Mouse (Mus musculus) neural tube, embryonic 14.5 days (tissue): ENCODE results near the gene Sulf2. TPM values are rescaled to one million over a fixed set of nuclear protein-coding genes. Genes with fewer than 3 reads are reported as not detected.

Experiments used
- ATAC-seq: fragments of 200-750 bp; cut with Nextera tagmentation; 2 replicates; pipeline ENCODE4 v1.8.0; 2017; ENCODE audit warnings: low read depth, mild to moderate bottlenecking, moderate TSS enrichment, moderate library complexity
- H3K27ac ChIP-seq: fragments of 300-500 bp; sonication (generic); 2 replicates; pipeline ENCODE4 v1.5.1; 2014; ENCODE audit warnings: low read depth, mild to moderate bottlenecking, control low read depth, low read length, moderate library complexity, mixed read lengths
- H3K27me3 ChIP-seq: fragments of 300-500 bp; sonication (generic); 2 replicates; pipeline ENCODE4 v1.6.1; 2014; ENCODE audit warnings: low read length; ENCODE audit not compliant: control insufficient read depth, insufficient read depth
- H3K36me3 ChIP-seq: fragments of 300-500 bp; sonication (generic); 2 replicates; pipeline ENCODE4 v1.6.1; 2014; ENCODE audit warnings: low read length, mixed read lengths; ENCODE audit not compliant: control insufficient read depth, insufficient read depth
- H3K4me1 ChIP-seq: fragments of 300-500 bp; sonication (generic); 2 replicates; pipeline ENCODE4 v1.6.1; 2014; ENCODE audit warnings: low read length; ENCODE audit not compliant: control insufficient read depth, insufficient read depth
- H3K4me2 ChIP-seq: fragments of 300-500 bp; sonication (generic); 2 replicates; pipeline ENCODE4 v1.6.1; 2014; ENCODE audit warnings: mild to moderate bottlenecking, low read depth, low read length, control low read depth
- H3K4me3 ChIP-seq: fragments of 300-500 bp; sonication (generic); 2 replicates; pipeline ENCODE4 v1.5.1; 2014; ENCODE audit warnings: low read depth, low read length, control low read depth, mixed read lengths
- H3K9ac ChIP-seq: fragments of 300-500 bp; sonication (generic); replicated peaks from 2 replicates; pipeline ENCODE4 v1.6.1; 2014; ENCODE audit warnings: low read depth, mild to moderate bottlenecking, control low read depth, low read length, mixed read lengths
- H3K9me3 ChIP-seq: fragments of 300-500 bp; sonication (generic); 2 replicates; pipeline ENCODE4 v1.6.1; 2016; ENCODE audit warnings: low read length; ENCODE audit not compliant: control insufficient read depth
- WGBS: fragments of 180-500 bp; shearing (Covaris S2); extraction: QIAGEN DNeasy Blood & Tissue Kit; methylation state at CpG from one replicate; pipeline ENCODE4 v1.1.7; 2014; 5-methylcytosine and 5-hydroxymethylcytosine counted together
- polyA plus RNA-seq: library from polyadenylated mRNA; unstranded; fragments of >200 nt; fragmentation: Nextera tagmentation; extraction: Ambion mirVana; gene quantifications from 2 replicates; pipeline ENCODE4 v1.2.1, GENCODE M21; 2014

The Sulf2 gene
- polyA plus RNA-seq, 1 experiment from 2014 or later, result 141 TPM

DNA sequence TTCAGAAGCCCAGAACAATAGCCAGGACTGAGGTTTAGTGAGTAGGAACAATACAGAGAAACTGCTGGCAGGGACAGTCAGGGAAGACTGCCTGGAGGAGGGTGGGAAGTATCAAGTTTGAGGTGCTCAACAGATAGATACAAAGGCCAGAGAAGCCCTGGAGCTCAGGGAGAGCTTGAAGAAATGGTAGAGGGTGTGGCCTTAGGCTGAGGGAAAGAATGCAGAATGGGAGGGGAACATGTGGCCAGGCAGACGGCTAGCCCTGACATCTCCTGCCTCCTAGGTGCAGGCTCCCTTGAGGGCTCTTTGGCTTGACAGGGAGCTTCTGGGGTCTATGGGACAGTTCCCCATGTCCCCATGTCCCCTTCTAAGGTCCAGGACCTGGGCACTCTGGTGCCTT lies 17.2 kb downstream of the Sulf2 start:
- no peak for ATAC-seq
- no peaks in the 10 kb centered on the region for H3K9me3 ChIP-seq
- no peak overlapping the region for H3K4me3 ChIP-seq
- peaks cover 26% of the 10 kb centered on the region for H3K4me1 ChIP-seq
- 33% methylated on average over 1 of the region's 1 CpGs for WGBS
- H3K27me3 ChIP-seq, result no peaks in the 10 kb centered on the region
- H3K36me3 ChIP-seq, result no peaks in the 10 kb centered on the region
- no peak overlapping the region for H3K27ac ChIP-seq
- no peak overlapping the region for H3K9ac ChIP-seq
- no peak overlapping the region for H3K4me2 ChIP-seq

GRCm38 (mm10) chr2:166137467-166137866 lies 18.0 kb downstream of the Sulf2 start:
- H3K36me3 ChIP-seq, result no peaks in the 10 kb centered on the region
- WGBS, result 85% methylated on average over 4 of the region's 4 CpGs
- H3K4me1 ChIP-seq, result peaks cover 18% of the 10 kb centered on the region
- ATAC-seq, result no peak
- H3K4me2 ChIP-seq, result no peak overlapping the region
- no peaks in the 10 kb centered on the region for H3K27me3 ChIP-seq
- H3K27ac ChIP-seq, result no peak overlapping the region
- H3K4me3 ChIP-seq, result no peak overlapping the region
- H3K9ac ChIP-seq, result no peak overlapping the region
- H3K9me3 ChIP-seq, result no peaks in the 10 kb centered on the region

GRCm38 (mm10) chr2:166135711-166136485 lies 19.6 kb downstream of the Sulf2 start:
- no peaks in the 10 kb centered on the region for H3K36me3 ChIP-seq
- no peak overlapping the region for H3K9ac ChIP-seq
- H3K4me3 ChIP-seq, result no peak overlapping the region
- no peaks in the 10 kb centered on the region for H3K9me3 ChIP-seq
- H3K4me1 ChIP-seq, result peaks cover 13% of the 10 kb centered on the region
- H3K27me3 ChIP-seq, result no peaks in the 10 kb centered on the region
- 40% methylated on average over 16 of the region's 16 CpGs for WGBS
- no peak overlapping the region for H3K4me2 ChIP-seq
- ATAC-seq, result peak; percentile 71; the same call in 1 of the 2 replicates
- H3K27ac ChIP-seq, result peak overlapping the region; percentile 7; the same call in 1 of the 2 replicates

- Histone ChIP-seq H3K27me3 (no peaks in the 10 kb centered on the region), H3K9ac (no peak overlapping the region), H3K27ac (no peak overlapping the region), H3K4me2 (no peak overlapping the region), H3K4me3 (no peak overlapping the region), H3K4me1 (no peaks in the 10 kb centered on the region; the same call in 1 of the 2 replicates), H3K36me3 (peaks cover 7% of the 10 kb centered on the region; the same call in 1 of the 2 replicates), H3K9me3 (no peaks in the 10 kb centered on the region)
- 89% methylated on average over 4 of the region's 4 CpGs for WGBS
- ATAC-seq, result no peak
These were observed 26.7 kb downstream of the Sulf2 start for GRCm38 (mm10) chr2:166128756-166129155.

DNA sequence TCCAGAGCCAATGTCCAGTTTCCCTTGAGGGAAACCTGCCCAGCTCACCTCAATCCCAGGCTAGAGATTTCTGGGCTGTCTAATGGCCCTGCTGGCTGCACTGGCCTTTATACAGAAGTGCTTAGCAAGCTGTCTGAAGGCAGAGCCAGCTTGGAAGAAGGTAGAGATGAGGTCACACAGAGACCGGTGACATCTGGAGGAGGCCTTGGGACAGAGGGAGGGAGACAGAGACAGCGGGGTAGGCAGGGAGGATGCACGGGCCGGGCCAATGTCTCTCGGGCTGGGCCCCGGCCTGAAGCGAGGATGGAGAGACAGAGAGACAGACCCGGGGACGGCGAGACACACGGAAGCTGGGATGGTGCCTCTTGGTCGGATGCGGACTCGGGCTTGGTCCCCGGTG lies 27.4 kb downstream of the Sulf2 start:
- H3K4me3 ChIP-seq, result no peak overlapping the region
- H3K27me3 ChIP-seq, result no peaks in the 10 kb centered on the region
- no peak overlapping the region for H3K9ac ChIP-seq
- 92% methylated on average over 15 of the region's 15 CpGs for WGBS
- H3K4me2 ChIP-seq, result no peak overlapping the region
- H3K36me3 ChIP-seq, result peaks cover 7% of the 10 kb centered on the region; the same call in 1 of the 2 replicates
- H3K4me1 ChIP-seq, result no peaks in the 10 kb centered on the region
- H3K9me3 ChIP-seq, result no peaks in the 10 kb centered on the region
- no peak for ATAC-seq
- H3K27ac ChIP-seq, result no peak overlapping the region

DNA sequence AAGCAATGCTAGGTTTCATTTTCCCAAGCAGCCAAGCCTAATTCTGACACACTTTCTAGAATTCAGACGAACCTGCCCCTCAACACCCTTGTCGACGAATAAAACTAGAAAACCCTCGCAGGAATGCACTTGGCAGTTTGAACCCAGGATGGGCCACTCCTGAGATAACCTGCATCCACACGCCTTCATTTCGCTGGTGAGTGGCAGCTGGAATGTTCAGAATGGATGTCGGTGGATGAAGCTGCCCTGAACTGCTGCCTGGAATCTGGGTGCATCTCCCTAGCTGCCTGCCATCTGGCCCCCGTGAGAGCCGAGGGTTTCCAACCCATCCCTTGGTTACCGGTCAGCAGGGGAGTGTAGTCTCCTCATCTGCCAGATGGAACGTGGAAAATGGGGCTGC lies 29.1 kb downstream of the Sulf2 start:
- H3K27me3 ChIP-seq, result no peaks in the 10 kb centered on the region
- 78% methylated on average over 11 of the region's 11 CpGs for WGBS
- no peak overlapping the region for H3K9ac ChIP-seq
- ATAC-seq, result no peak
- H3K36me3 ChIP-seq, result peaks cover 7% of the 10 kb centered on the region; the same call in 1 of the 2 replicates
- H3K9me3 ChIP-seq, result no peaks in the 10 kb centered on the region
- no peaks in the 10 kb centered on the region for H3K4me1 ChIP-seq
- no peak overlapping the region for H3K27ac ChIP-seq
- no peak overlapping the region for H3K4me2 ChIP-seq
- no peak overlapping the region for H3K4me3 ChIP-seq

- no peak for ATAC-seq
- Histone ChIP-seq H3K27ac (no peak overlapping the region), H3K27me3 (no peaks in the 10 kb centered on the region), H3K9me3 (no peaks in the 10 kb centered on the region), H3K36me3 (peaks cover 7% of the 10 kb centered on the region; the same call in 1 of the 2 replicates), H3K4me2 (no peak overlapping the region), H3K4me3 (no peak overlapping the region), H3K4me1 (no peaks in the 10 kb centered on the region), H3K9ac (no peak overlapping the region)
- WGBS, result 75% methylated on average over 13 of the region's 13 CpGs
These were observed 29.8 kb downstream of the Sulf2 start for GRCm38 (mm10) chr2:166125492-166126252.

GRCm38 (mm10) chr2:166125033-166125432 lies 30.4 kb downstream of the Sulf2 start:
- no peaks in the 10 kb centered on the region for H3K9me3 ChIP-seq
- no peaks in the 10 kb centered on the region for H3K4me1 ChIP-seq
- H3K4me3 ChIP-seq, result no peak overlapping the region
- H3K9ac ChIP-seq, result no peak overlapping the region
- WGBS, result 60% methylated on average over 1 of the region's 2 CpGs
- ATAC-seq, result no peak
- peaks cover 7% of the 10 kb centered on the region; the same call in 1 of the 2 replicates for H3K36me3 ChIP-seq
- no peaks in the 10 kb centered on the region for H3K27me3 ChIP-seq
- no peak overlapping the region for H3K4me2 ChIP-seq
- no peak overlapping the region for H3K27ac ChIP-seq

DNA sequence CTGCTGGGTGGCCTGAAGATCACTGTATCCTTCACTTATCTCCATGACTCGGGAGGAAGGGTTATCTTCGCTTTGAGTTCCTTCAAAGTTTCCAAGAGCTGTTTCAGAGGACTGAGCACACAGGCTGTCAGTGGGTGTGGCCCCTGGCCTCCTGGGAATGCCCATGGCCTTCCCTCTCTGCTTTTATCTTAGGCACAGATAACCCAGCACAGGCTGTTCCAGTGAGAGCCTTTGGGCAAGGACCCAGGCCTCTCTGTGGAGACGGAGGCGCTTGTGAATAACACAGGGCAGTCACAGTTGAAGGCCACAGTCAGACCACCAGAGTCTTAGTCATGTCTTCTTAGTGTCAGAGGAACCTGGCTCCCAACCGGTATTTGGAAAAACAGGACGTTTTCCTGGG lies 32.7 kb downstream of the Sulf2 start:
- Histone ChIP-seq H3K9ac (no peak overlapping the region), H3K4me2 (no peak overlapping the region), H3K4me1 (no peaks in the 10 kb centered on the region), H3K27ac (no peak overlapping the region), H3K4me3 (no peak overlapping the region), H3K9me3 (no peaks in the 10 kb centered on the region), H3K27me3 (no peaks in the 10 kb centered on the region), H3K36me3 (no peaks in the 10 kb centered on the region)
- 91% methylated on average over 6 of the region's 6 CpGs for WGBS
- ATAC-seq, result no peak
